ENCODE assay signal across 20 mouse cellular contexts in the genomic region with DNA sequence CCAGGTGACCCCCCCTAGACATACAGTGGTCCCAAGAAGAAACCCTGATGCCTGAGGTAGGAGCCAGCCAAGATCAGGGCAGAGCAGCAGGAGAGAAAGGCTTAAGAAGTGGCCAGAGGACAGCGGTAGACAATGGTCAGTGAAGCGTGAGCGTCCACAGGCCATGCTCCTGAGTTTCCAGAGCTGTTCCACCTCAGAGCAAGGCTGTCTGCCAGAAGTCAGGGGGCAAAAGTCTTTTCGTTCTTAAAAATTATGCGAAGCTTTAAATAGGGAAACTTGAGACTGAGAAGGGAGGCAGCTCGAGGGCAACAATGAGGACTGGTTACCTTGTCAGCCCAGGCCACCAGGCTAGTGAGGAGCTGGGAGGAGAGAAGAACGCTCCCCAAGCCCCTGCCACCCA. TPM values are rescaled to one million over a fixed set of nuclear protein-coding genes. Genes with fewer than 3 reads are reported as not detected.
"Had no signal": no experiment of that assay in that cellular context is flagged by ENCODE, and none has a peak within 500 bp of the region (broad histone marks: within the 10 kb centered on the region; RNA-seq: fewer than 3 reads in every experiment).

No protein-coding gene starts in this region.

- H3K9ac ChIP-seq: limb, embryonic 12.5 days; liver, embryonic 13.5 days; liver, postnatal 0 days; lung, embryonic 15.5 days; midbrain, embryonic 15.5 days; neural tube, embryonic 13.5 days; stomach, embryonic 15.5 days had no signal

- H3K27me3 ChIP-seq: lung, embryonic 15.5 days; megakaryocyte, embryonic 14.5 days; midbrain, embryonic 15.5 days; neural tube, embryonic 13.5 days; stomach, embryonic 15.5 days had no signal

- H3K4me3 ChIP-seq: limb, embryonic 12.5 days; liver, embryonic 13.5 days; lung, embryonic 15.5 days; megakaryocyte, embryonic 14.5 days; midbrain, embryonic 15.5 days; neural tube, embryonic 13.5 days; stomach, embryonic 15.5 days had no signal

- H3K9me3 ChIP-seq: limb, embryonic 12.5 days; liver, embryonic 13.5 days; lung, embryonic 15.5 days; megakaryocyte, embryonic 14.5 days; midbrain, embryonic 15.5 days; neural tube, embryonic 13.5 days; stomach, embryonic 15.5 days had no signal

- ATAC-seq: hindbrain, embryonic 16.5 days; inflammation-experienced regulatory T-cells, adult 6 months; intestine, postnatal 0 days; liver, postnatal 0 days; midbrain, embryonic 15.5 days had no signal

- H3K27ac ChIP-seq: limb, embryonic 12.5 days; liver, embryonic 13.5 days; lung, embryonic 15.5 days; macrophage; midbrain, embryonic 15.5 days; neural tube, embryonic 13.5 days had no signal

- DNase-seq: layer of hippocampus, adult 9-11 months; layer of hippocampus, postnatal 36 days; liver; liver, embryonic 13.5 days; liver, postnatal 0 days; lung, postnatal 14 days; retina, postnatal 1 day; right cerebral cortex, postnatal 4 days; thymus, postnatal 4 days had no signal

- H3K4me2 ChIP-seq: limb, embryonic 12.5 days; liver, embryonic 13.5 days; lung, embryonic 15.5 days; midbrain, embryonic 11.5 days; midbrain, embryonic 15.5 days; neural tube, embryonic 13.5 days; stomach, embryonic 15.5 days had no signal

RNA-seq across cellular contexts. Expression of a gene that starts 10.9 kb away (rescaled TPM):
- polyA plus RNA-seq: inflammation-experienced regulatory T-cells, adult 6 months had no signal

RNA-seq across cellular contexts. Expression of a gene that starts 54.7 kb away (rescaled TPM):
- polyA plus RNA-seq: limb, embryonic 12.5 days; midbrain, embryonic 11.5 days; neural tube, embryonic 13.5 days had no signal
